Mouse (Mus musculus) liver, embryonic 15.5 days (tissue): Measurements from ENCODE around the gene Elavl4. TPM values are rescaled to one million over a fixed set of nuclear protein-coding genes. Genes with fewer than 3 reads are reported as not detected.

Source experiments
- ATAC-seq: fragments of 200-750 bp; cut with Nextera tagmentation; 2 replicates; pipeline ENCODE4 v1.8.0; 2017; ENCODE audit warnings: moderate number of reproducible peaks, mild to moderate bottlenecking, moderate library complexity; ENCODE audit not compliant: insufficient read depth
- H3K27ac ChIP-seq: fragments of 300-500 bp; sonication (generic); replicated peaks from 2 replicates; pipeline ENCODE4 v1.5.1; 2015; ENCODE audit warnings: mild to moderate bottlenecking, inconsistent platforms
- H3K27me3 ChIP-seq: fragments of 300-500 bp; sonication (generic); 2 replicates; pipeline ENCODE4 v1.6.1; 2015; ENCODE audit warnings: mild to moderate bottlenecking, inconsistent platforms
- H3K36me3 ChIP-seq: fragments of 300-500 bp; sonication (generic); replicated peaks from 2 replicates; pipeline ENCODE4 v1.6.1; 2015; ENCODE audit warnings: moderate library complexity, mild to moderate bottlenecking, inconsistent platforms
- H3K4me1 ChIP-seq: fragments of 300-500 bp; sonication (generic); replicated peaks from 2 replicates; pipeline ENCODE4 v1.6.1; 2015; ENCODE audit warnings: inconsistent platforms
- H3K4me2 ChIP-seq: fragments of 300-500 bp; sonication (generic); 2 replicates; pipeline ENCODE4 v1.6.1; 2015; ENCODE audit warnings: moderate library complexity, mild to moderate bottlenecking, inconsistent platforms
- H3K4me3 ChIP-seq: fragments of 300-500 bp; sonication (generic); replicated peaks from 2 replicates; pipeline ENCODE4 v1.5.1; 2015; ENCODE audit warnings: mild to moderate bottlenecking, inconsistent platforms
- H3K9ac ChIP-seq: fragments of 300-500 bp; sonication (generic); 2 replicates; pipeline ENCODE4 v1.6.1; 2015; ENCODE audit warnings: moderate library complexity, mild to moderate bottlenecking, inconsistent platforms
- H3K9me3 ChIP-seq: fragments of 300-500 bp; sonication (generic); replicated peaks from 2 replicates; pipeline ENCODE4 v1.6.1; 2016; ENCODE audit warnings: inconsistent platforms
- WGBS: fragments of 180-500 bp; shearing (Covaris S2); methylation state at CpG from one replicate; pipeline ENCODE4 v1.1.7; 2015; ENCODE audit warnings: mixed read lengths; ENCODE audit not compliant: insufficient replicate concordance; 5-methylcytosine and 5-hydroxymethylcytosine counted together
- polyA plus RNA-seq: library from polyadenylated mRNA; unstranded; fragments of >200 nt; fragmentation: Nextera tagmentation; extraction: Ambion mirVana; gene quantifications from 2 replicates; pipeline ENCODE4 v1.2.1, GENCODE M21; 2015

The Elavl4 gene
- polyA plus RNA-seq, 1 experiment from 2014 or later = 0.47 TPM

DNA sequence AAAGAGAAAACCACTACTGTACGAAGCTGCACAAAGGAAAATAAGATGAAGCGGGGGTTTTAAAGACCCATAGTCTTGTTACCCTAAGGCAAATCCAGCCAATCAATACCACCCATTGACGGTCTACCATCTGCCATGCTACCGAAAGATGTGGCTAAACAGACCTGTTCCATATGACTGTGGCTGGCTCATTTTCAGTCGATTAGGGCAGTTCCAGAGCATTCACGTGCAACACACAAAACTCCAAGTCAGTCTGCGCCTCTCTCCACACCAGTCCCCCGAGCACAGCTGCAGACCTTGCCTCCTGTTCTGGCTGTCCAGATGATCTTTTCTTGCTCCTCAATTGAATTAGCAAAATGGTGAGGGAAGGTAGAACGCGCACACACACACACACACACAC is 59.2 kb downstream of the Elavl4 start:
- no peak for ATAC-seq
- Histone ChIP-seq H3K36me3 (no peaks in the 10 kb centered on the region), H3K4me2 (no peak overlapping the region), H3K9ac (no peak overlapping the region), H3K4me3 (no peak overlapping the region), H3K4me1 (no peaks in the 10 kb centered on the region), H3K27me3 (no peaks in the 10 kb centered on the region), H3K9me3 (no peaks in the 10 kb centered on the region), H3K27ac (no peak overlapping the region)
- 67% methylated on average over 10 of the region's 10 CpGs for WGBS

DNA sequence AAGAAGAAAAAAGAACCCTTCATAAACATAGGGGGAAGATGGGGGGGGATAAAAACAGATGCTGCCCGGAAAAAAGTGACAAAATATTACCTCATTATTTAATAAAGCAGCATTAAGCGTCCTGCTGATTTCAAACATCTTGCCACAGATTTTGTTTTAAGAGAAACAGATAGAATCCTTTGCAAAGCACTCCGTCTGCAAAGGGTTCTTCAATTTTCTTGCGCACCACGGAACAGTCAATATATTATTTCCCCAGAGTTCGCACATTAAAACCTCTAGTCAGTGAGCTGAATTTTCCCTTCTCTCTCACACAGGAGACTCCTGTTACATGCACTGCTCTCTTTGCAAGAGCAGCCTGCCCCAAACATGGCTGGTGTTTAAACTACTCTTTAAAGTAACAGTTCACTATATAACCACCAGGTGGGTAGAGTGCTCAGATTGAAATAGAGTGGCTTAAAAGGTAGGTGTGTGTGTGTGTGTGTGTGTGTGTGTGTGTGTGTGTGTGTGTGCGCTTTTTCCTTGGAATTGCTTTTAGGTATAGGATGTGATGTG is 61.1 kb downstream of the Elavl4 start:
- no peak overlapping the region for H3K9ac ChIP-seq
- WGBS = 69% methylated on average over 7 of the region's 7 CpGs
- H3K27ac ChIP-seq = no peak overlapping the region
- no peak overlapping the region for H3K4me3 ChIP-seq
- H3K4me2 ChIP-seq = no peak overlapping the region
- no peaks in the 10 kb centered on the region; the same call in 1 of the 2 replicates for H3K27me3 ChIP-seq
- no peaks in the 10 kb centered on the region for H3K4me1 ChIP-seq
- no peaks in the 10 kb centered on the region for H3K36me3 ChIP-seq
- H3K9me3 ChIP-seq = no peaks in the 10 kb centered on the region
- ATAC-seq = no peak

GRCm38 (mm10) chr4:110290056-110290455 is 61.7 kb downstream of the Elavl4 start:
- H3K36me3 ChIP-seq = no peaks in the 10 kb centered on the region
- no peaks in the 10 kb centered on the region for H3K4me1 ChIP-seq
- WGBS = 78% methylated on average over 12 of the region's 12 CpGs

GRCm38 (mm10) chr4:110287412-110288067 is 64.2 kb downstream of the Elavl4 start:
- Histone ChIP-seq H3K4me3 (no peak overlapping the region), H3K4me2 (no peak overlapping the region), H3K4me1 (no peaks in the 10 kb centered on the region), H3K36me3 (no peaks in the 10 kb centered on the region), H3K27ac (no peak overlapping the region), H3K9me3 (no peaks in the 10 kb centered on the region), H3K9ac (no peak overlapping the region), H3K27me3 (no peaks in the 10 kb centered on the region; the same call in 1 of the 2 replicates)
- WGBS = 15% methylated on average over 11 of the region's 11 CpGs
- no peak for ATAC-seq

More at GRCm38 (mm10) chr4:110290056-110290455, 61.7 kb downstream of the Elavl4 start:
- Histone ChIP-seq H3K27me3 (no peaks in the 10 kb centered on the region; the same call in 1 of the 2 replicates), H3K27ac (no peak overlapping the region), H3K9ac (no peak overlapping the region), H3K4me2 (no peak overlapping the region), H3K9me3 (no peaks in the 10 kb centered on the region), H3K4me3 (no peak overlapping the region)
- no peak for ATAC-seq

DNA sequence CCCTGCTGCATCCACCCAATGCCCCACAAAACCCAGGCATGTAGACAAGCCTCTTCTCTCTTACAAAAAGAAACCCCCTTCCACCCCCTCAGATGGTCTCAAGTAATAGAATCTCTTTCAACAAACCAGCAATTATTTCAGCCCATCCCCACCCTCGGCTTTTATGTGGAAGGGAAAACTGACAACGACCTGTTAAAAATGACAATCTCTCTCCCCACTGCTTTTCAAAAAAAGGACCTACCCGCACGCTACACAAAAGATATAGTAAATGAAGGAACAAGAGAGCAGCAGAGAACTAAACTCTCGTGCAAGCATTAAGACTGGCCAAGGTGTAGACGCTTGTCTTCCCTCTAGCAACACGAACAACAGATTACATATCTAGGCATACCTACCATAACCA is 64.9 kb downstream of the Elavl4 start:
- no peak overlapping the region for H3K4me2 ChIP-seq
- H3K9ac ChIP-seq = no peak overlapping the region
- ATAC-seq = no peak
- no peaks in the 10 kb centered on the region for H3K36me3 ChIP-seq
- H3K27ac ChIP-seq = no peak overlapping the region
- H3K27me3 ChIP-seq = no peaks in the 10 kb centered on the region; the same call in 1 of the 2 replicates
- WGBS = 27% methylated on average over 7 of the region's 7 CpGs
- H3K4me1 ChIP-seq = no peaks in the 10 kb centered on the region
- no peaks in the 10 kb centered on the region for H3K9me3 ChIP-seq
- H3K4me3 ChIP-seq = no peak overlapping the region

- ATAC-seq = no peak
- Histone ChIP-seq H3K27me3 (no peaks in the 10 kb centered on the region; the same call in 1 of the 2 replicates), H3K9ac (no peak overlapping the region), H3K4me2 (no peak overlapping the region), H3K9me3 (no peaks in the 10 kb centered on the region), H3K36me3 (no peaks in the 10 kb centered on the region), H3K4me3 (no peak overlapping the region), H3K27ac (no peak overlapping the region), H3K4me1 (no peaks in the 10 kb centered on the region)
- 14% methylated on average over 9 of the region's 9 CpGs for WGBS
Measured at GRCm38 (mm10) chr4:110286371-110286781, 65.3 kb downstream of the Elavl4 start.

GRCm38 (mm10) chr4:110285346-110286330 is 66.1 kb downstream of the Elavl4 start:
- WGBS = 11% methylated on average over 15 of the region's 15 CpGs
- H3K4me3 ChIP-seq = no peak overlapping the region
- no peaks in the 10 kb centered on the region for H3K4me1 ChIP-seq
- no peak for ATAC-seq
- H3K4me2 ChIP-seq = no peak overlapping the region
- H3K9me3 ChIP-seq = no peaks in the 10 kb centered on the region
- no peaks in the 10 kb centered on the region for H3K36me3 ChIP-seq
- H3K9ac ChIP-seq = no peak overlapping the region
- no peaks in the 10 kb centered on the region; the same call in 1 of the 2 replicates for H3K27me3 ChIP-seq
- no peak overlapping the region for H3K27ac ChIP-seq

DNA sequence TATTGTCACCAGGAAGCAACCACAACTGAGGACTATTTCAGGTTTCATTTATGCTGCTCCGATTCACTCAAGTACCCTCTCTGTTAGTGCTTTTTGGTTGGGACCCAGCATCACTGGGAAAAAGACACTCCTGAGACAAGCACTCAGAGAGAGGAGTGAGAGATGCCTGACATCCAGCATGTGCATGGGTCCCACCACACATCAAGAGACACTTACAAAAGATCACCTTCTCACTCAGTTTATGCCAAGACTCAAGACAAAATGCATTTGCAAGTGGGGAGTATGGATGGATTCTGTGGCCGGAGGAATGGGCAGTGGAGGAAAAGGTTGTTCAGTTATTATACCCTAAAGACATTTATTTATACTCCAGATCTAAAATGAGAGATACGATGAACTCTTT is 67.3 kb downstream of the Elavl4 start:
- no peak overlapping the region for H3K4me3 ChIP-seq
- WGBS = 67% methylated on average over 3 of the region's 3 CpGs

DNA sequence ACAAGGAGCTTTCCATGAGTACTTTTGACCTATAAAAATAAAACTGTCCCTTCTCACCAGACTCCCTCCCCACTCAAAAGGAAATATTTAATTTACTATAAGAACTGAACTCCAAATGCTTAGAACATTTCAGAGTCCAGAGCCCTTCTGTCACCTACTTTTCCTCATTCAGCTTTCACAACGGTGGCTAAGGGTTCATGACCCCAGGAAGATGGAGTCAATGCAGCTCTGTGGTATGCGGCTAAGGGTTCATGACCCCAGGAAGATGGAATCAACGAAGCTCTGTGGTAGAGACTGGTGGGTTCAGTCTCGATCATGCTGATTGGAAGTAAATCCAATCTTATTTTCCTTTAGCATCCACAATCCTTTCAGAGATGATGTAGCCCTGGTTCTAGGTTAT is 81.7 kb downstream of the Elavl4 start:
- H3K4me3 ChIP-seq = no peak overlapping the region
- ATAC-seq = no peak
- H3K27ac ChIP-seq = no peak overlapping the region
- 37% methylated on average over 4 of the region's 4 CpGs for WGBS
- no peaks in the 10 kb centered on the region for H3K9me3 ChIP-seq
- H3K36me3 ChIP-seq = no peaks in the 10 kb centered on the region
- H3K4me2 ChIP-seq = no peak overlapping the region
- no peaks in the 10 kb centered on the region for H3K27me3 ChIP-seq
- H3K9ac ChIP-seq = no peak overlapping the region
- no peaks in the 10 kb centered on the region for H3K4me1 ChIP-seq

More for the DNA sequence above, 67.3 kb downstream of the Elavl4 start:
- H3K4me1 ChIP-seq = no peaks in the 10 kb centered on the region
- no peaks in the 10 kb centered on the region; the same call in 1 of the 2 replicates for H3K27me3 ChIP-seq
- no peak overlapping the region for H3K27ac ChIP-seq
- ATAC-seq = no peak
- H3K9ac ChIP-seq = no peak overlapping the region
- no peaks in the 10 kb centered on the region for H3K36me3 ChIP-seq
- H3K4me2 ChIP-seq = no peak overlapping the region
- H3K9me3 ChIP-seq = no peaks in the 10 kb centered on the region

- Histone ChIP-seq H3K27ac (no peak overlapping the region), H3K9ac (no peak overlapping the region), H3K9me3 (no peaks in the 10 kb centered on the region), H3K4me3 (no peak overlapping the region), H3K27me3 (no peaks in the 10 kb centered on the region), H3K4me1 (no peaks in the 10 kb centered on the region), H3K36me3 (no peaks in the 10 kb centered on the region), H3K4me2 (no peak overlapping the region)
- WGBS = 51% methylated on average over 9 of the region's 9 CpGs
- no peak for ATAC-seq
Measured at GRCm38 (mm10) chr4:110266804-110267575, 84.7 kb downstream of the Elavl4 start.
